In the genomic region with DNA sequence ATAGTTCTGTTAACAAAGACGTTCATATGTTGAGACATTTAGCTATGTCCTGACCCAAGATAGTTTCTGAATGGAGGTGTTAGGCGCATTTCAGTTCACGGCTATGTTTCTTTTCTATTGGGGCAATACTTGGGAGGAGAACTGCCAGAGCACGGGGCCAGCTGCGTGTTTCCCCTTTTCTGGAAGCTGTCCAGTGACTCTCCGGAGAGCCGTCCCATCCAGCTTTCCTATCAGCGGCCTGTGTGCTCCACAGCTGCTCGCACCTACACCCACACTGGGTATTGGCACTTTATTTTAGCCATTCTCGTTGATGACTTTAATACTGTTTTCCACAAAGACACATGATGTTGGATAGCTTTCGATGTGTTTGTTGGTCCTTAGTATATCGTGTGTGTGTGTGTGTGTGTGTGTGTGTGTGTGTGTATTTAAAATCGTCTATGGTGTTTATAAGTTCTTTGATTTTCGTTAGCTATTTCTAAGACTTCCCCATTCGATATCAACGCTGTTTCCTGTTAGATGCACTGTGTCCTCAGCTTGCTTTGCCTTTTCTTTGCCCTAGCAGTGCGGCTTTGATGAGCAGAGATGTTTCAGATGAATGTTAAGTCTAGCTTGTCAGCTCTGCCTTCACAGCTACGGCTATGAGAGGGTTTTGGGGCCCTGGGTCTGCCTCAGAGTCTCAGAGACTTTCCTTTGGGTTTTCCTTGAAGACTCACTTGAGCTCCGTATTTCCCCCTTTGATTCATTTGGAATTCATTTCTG, we compare ENCODE assay signal across 11 mouse cellular contexts. TPM values are rescaled to one million over a fixed set of nuclear protein-coding genes. Genes with fewer than 3 reads are reported as not detected.
A peak's percentile ranks its signal among the peaks of the same experiment; 100 is the strongest.
DNase-seq lines count a peak whose midpoint lies in the region; ATAC-seq lines count a peak whose summit lies in the region.
"Had no signal": no experiment of that assay in that cellular context is flagged by ENCODE, and none has a peak within 500 bp of the region (broad histone marks: within the 10 kb centered on the region; RNA-seq: fewer than 3 reads in every experiment).

No protein-coding gene starts in this region.

- DNase-seq in adrenal gland, adult 2 months: peak; percentile 63
- DNase-seq in adrenal gland, adult 18-20 months (ENCODE audit: low spot score in 2 of 2): no peak
- DNase-seq in adrenal gland, postnatal 36 days: peak; percentile 59 to 64
- peak; percentile 56 for DNase-seq in lung, postnatal 10 days
- no peak for DNase-seq in midbrain, embryonic 10.5 days (ENCODE audit: low spot score)
- DNase-seq: kidney, postnatal 25 days had no signal

- peaks cover 30% of the 10 kb centered on the region for H3K4me1 ChIP-seq in heart, embryonic 12.5 days (replicated peaks)
- peaks cover 6% of the 10 kb centered on the region; the same call in 1 of the 2 replicates for H3K4me1 ChIP-seq in midbrain, embryonic 10.5 days
- H3K4me1 ChIP-seq in forebrain, embryonic 16.5 days (replicated peaks; ENCODE audit: control insufficient read depth, insufficient read depth, low read length): no peaks in the 10 kb centered on the region
- H3K4me1 ChIP-seq in forebrain, embryonic 13.5 days: no peaks in the 10 kb centered on the region
- H3K4me1 ChIP-seq: neural tube, embryonic 13.5 days had no signal

- no peak overlapping the region for H3K4me3 ChIP-seq in heart, embryonic 12.5 days
- H3K4me3 ChIP-seq in midbrain, embryonic 10.5 days: no peak overlapping the region
- H3K4me3 ChIP-seq in forebrain, embryonic 16.5 days (replicated peaks; ENCODE audit: low read length): no peak overlapping the region
- no peak overlapping the region for H3K4me3 ChIP-seq in forebrain, embryonic 13.5 days
- H3K4me3 ChIP-seq: neural tube, embryonic 13.5 days had no signal

- peak; percentile 68; the same call in 1 of the 2 replicates for ATAC-seq in heart, embryonic 12.5 days (ENCODE audit: insufficient number of reproducible peaks, low FRiP score)
- no peak for ATAC-seq in forebrain, embryonic 16.5 days
- ATAC-seq in forebrain, embryonic 13.5 days: no peak
- ATAC-seq: Patski had no signal

- no peaks in the 10 kb centered on the region for H3K27me3 ChIP-seq in heart, embryonic 12.5 days (replicated peaks)
- no peaks in the 10 kb centered on the region for H3K27me3 ChIP-seq in midbrain, embryonic 10.5 days (ENCODE audit: low read depth, poor library complexity, severe bottlenecking)
- no peaks in the 10 kb centered on the region for H3K27me3 ChIP-seq in forebrain, embryonic 16.5 days (replicated peaks; ENCODE audit: control insufficient read depth, insufficient read depth, low read length)
- no peaks in the 10 kb centered on the region for H3K27me3 ChIP-seq in forebrain, embryonic 13.5 days
- H3K27me3 ChIP-seq: neural tube, embryonic 13.5 days; Patski had no signal

- H3K9ac ChIP-seq in heart, embryonic 12.5 days: peak overlapping the region; percentile 13; the same call in 1 of the 2 replicates
- H3K9ac ChIP-seq in forebrain, embryonic 16.5 days (replicated peaks; ENCODE audit: low read depth, low read length): no peak overlapping the region
- H3K9ac ChIP-seq in forebrain, embryonic 13.5 days: no peak overlapping the region
- H3K9ac ChIP-seq: neural tube, embryonic 13.5 days had no signal

- H3K4me2 ChIP-seq in heart, embryonic 12.5 days: peak overlapping the region; percentile 41
- H3K4me2 ChIP-seq in forebrain, embryonic 16.5 days (ENCODE audit: low read length): no peak overlapping the region
- H3K4me2 ChIP-seq in forebrain, embryonic 13.5 days: no peak overlapping the region
- H3K4me2 ChIP-seq: neural tube, embryonic 13.5 days had no signal

- no peaks in the 10 kb centered on the region for H3K9me3 ChIP-seq in heart, embryonic 12.5 days (replicated peaks)
- H3K9me3 ChIP-seq in midbrain, embryonic 10.5 days (replicated peaks): no peaks in the 10 kb centered on the region
- no peaks in the 10 kb centered on the region for H3K9me3 ChIP-seq in forebrain, embryonic 16.5 days (ENCODE audit: control insufficient read depth, low read length)
- no peaks in the 10 kb centered on the region for H3K9me3 ChIP-seq in forebrain, embryonic 13.5 days (replicated peaks)
- H3K9me3 ChIP-seq: neural tube, embryonic 13.5 days had no signal

- H3K36me3 ChIP-seq in heart, embryonic 12.5 days: no peaks in the 10 kb centered on the region
- no peaks in the 10 kb centered on the region for H3K36me3 ChIP-seq in midbrain, embryonic 10.5 days
- no peaks in the 10 kb centered on the region for H3K36me3 ChIP-seq in forebrain, embryonic 16.5 days (ENCODE audit: control insufficient read depth, insufficient read depth)
- H3K36me3 ChIP-seq in forebrain, embryonic 13.5 days (ENCODE audit: poor library complexity, severe bottlenecking): no peaks in the 10 kb centered on the region
- H3K36me3 ChIP-seq: neural tube, embryonic 13.5 days had no signal

- WGBS in heart, embryonic 12.5 days: 34% methylated on average over 19 of the region's 19 CpGs
- 89% methylated on average over 19 of the region's 19 CpGs for WGBS in midbrain, embryonic 10.5 days
- 72% methylated on average over 19 of the region's 19 CpGs for WGBS in forebrain, embryonic 16.5 days
- WGBS in forebrain, embryonic 13.5 days: 84% methylated on average over 19 of the region's 19 CpGs

- peak overlapping the region; percentile 56 for H3K27ac ChIP-seq in heart, embryonic 12.5 days (ENCODE audit: poor library complexity, severe bottlenecking)
- no peak overlapping the region for H3K27ac ChIP-seq in midbrain, embryonic 10.5 days (replicated peaks)
- no peak overlapping the region for H3K27ac ChIP-seq in forebrain, embryonic 16.5 days (ENCODE audit: low read length)
- no peak overlapping the region for H3K27ac ChIP-seq in forebrain, embryonic 13.5 days
- H3K27ac ChIP-seq: neural tube, embryonic 13.5 days had no signal

RNA-seq across cellular contexts. Expression of a gene that starts 34.2 kb away (rescaled TPM):
- 100 to 1,000 TPM; 101 to 116 TPM for total RNA-seq in adrenal gland, adult 2 months (2021)
- polyA plus RNA-seq in adrenal gland, adult 2 months (2012; rRNA removed): 112 and 134 TPM in 2 replicates
- total RNA-seq in adrenal gland, adult 18-20 months (2021): 10 to 100 TPM; 90.2 to 95.1 TPM
- 10 to 100 TPM; 96.8 to 97.2 TPM for total RNA-seq in adrenal gland, postnatal 36 days (2021)
- polyA plus RNA-seq in heart, embryonic 12.5 days (2016; fragmentation: Nextera tagmentation; extraction: Ambion mirVana): 125 and 136 TPM in 2 replicates
- 11.7 and 13.0 TPM in 2 replicates for polyA plus RNA-seq in midbrain, embryonic 10.5 days (2016; fragmentation: Nextera tagmentation; extraction: Ambion mirVana)
- 30.2 and 40.6 TPM in 2 replicates for polyA plus RNA-seq in forebrain, embryonic 16.5 days (2015; fragmentation: Nextera tagmentation; extraction: Ambion mirVana)
- polyA plus RNA-seq in forebrain, embryonic 13.5 days (2015; fragmentation: Nextera tagmentation; extraction: Ambion mirVana): 17.8 and 20.6 TPM in 2 replicates

Comparison
In these comparisons a context has a peak if more than half of its experiments do, and no peak if none do; other contexts are left out.
1. DNase-seq: peak in adrenal gland, adult 2 months (single experiment), adrenal gland, postnatal 36 days (2 of 2) and lung, postnatal 10 days (single experiment); none in adrenal gland, adult 18-20 months (0 of 2) and midbrain, embryonic 10.5 days (single experiment).